Mouse (Mus musculus): ENCODE data around the gene Scd1.
"Not testable (repeated sequence)": the region's sequence is repeated elsewhere in the genome, so short reads cannot be mapped to it uniquely, and the experiment has no call there.

Gene Scd1

DNA sequence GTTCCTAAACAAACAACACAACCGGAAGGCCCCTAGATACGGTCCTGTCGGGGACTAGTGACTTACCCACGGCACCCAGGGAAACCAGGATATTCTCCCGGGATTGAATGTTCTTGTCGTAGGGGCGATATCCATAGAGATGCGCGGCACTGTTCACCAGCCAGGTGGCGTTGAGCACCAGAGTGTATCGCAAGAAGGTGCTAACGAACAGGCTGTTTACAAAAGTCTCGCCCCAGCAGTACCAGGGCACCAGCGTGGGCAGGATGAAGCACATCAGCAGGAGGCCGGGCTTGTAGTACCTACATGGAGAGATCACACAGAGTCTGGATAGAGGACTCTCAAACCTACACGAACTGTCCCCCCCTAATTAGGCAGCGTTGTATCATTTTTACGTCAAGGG lies 7.6 kb downstream of the Scd1 start:
- DNase-seq (ENCODE audit: low spot score in 2 of 2), result no peak

DNA sequence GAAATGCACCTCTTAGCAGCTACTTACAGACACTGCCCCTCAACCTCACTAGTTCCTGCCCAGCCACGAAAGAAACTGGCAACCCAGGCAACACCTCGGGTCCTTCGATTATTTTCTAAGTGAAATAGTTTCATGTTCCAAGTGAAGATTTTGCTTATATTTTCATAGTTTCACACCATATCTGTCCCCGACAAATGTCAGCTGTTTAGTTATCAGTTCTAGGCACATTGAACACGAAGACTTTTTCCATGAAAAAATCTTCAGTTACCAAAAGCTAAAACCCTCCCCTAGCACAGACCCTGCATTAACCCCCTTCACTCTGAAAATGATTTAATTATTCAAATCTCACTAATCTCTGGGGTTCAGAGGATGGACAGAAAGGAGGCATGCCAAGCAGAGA lies 10.9 kb downstream of the Scd1 start:
- no peak for DNase-seq (ENCODE audit: low spot score in 2 of 2)

DNA sequence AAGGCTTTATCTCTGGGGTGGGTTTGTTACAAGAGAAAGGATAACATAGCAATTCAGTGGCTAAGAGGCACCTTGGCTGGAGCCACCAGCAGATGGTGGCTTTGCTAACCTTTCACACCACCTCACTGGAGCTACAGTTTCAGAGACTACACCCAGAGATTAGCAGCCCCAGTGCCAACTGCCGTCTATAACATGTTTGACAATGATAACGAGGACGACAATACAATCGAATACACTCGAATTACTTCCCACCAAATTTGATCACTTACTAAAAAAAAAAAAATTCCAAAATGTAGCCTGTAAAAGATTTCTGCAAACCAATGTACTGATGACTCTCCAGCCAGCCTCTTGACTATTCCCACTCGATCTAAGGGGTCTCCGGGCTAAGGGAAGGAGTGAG lies 12.7 kb downstream of the Scd1 start:
- no peak for DNase-seq (ENCODE audit: low spot score in 2 of 2)

DNA sequence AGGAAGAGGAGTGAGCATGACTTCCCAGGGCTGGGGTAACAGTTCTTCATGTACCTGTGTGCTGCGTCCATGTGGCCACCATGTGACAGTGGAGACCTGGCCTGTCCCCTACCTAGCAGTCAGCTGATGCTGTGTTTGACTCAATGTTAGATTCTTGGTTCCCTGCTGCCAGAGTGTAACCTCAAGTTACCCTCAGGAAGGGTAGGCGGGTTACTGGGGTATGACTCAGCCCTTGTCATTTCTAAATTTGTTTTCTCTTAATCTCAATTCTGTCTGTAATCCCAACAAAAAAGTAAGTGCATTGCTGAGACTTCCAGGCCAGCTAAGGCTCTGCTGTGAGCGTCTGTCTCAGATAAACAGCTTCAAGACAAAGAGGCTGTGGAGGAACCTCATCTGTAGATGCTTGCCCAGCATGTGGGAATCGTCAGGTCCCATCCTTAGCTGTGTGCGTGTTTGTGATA lies 13.7 kb downstream of the Scd1 start:
- no peak for DNase-seq (ENCODE audit: low spot score in 2 of 2)

DNA sequence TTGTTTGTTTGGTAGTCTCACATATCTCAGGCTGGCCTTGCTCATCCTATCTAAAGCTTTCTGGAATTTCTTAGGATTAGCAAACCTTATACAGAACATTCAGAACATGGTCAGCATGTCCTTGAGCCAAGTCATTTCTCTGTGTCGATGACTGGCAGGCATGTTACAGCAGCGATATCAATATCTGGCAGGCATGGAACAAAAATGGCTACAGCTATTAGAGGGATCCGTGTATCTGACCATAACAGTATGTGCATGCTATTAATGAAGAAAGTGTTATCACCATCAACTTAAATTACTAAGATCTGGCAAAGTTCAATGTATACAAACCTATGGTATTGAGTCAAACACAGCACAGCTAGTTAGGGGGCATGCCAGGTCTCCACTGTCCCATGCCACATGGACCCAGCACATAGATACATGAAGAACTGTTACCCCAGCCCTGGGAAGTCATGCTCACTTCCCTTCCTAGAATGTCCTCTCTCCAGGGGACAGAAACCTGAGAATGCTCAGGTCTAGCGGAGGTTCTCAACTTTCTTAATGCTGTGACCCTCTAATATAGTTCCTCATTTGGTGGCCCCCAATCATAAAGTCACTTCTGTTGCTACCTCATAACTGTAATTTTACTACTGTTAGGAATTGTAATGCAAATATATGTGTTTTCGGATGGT lies 15.2 kb downstream of the Scd1 start:
- DNase-seq (ENCODE audit: low spot score in 2 of 2), result no peak

DNA sequence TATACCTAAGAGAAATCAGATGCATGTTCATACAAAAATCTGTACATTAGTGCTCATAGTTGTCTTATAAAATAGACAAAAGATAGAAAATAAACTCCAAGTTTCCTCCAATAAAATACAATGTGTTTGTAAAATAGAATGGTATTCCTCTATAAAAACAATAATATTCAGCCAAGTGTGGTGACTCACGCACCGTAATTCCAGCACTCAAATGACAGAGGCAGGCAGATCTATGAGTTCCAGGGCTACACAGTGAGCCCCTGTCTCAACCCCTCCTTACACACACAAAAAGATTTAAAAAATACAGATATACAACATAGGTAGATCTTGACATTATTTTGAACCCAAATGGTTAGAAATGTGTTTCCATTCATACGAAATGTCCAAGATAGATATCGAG lies 15.8 kb downstream of the Scd1 start:
- DNase-seq (ENCODE audit: low spot score in 2 of 2), result no peak

DNA sequence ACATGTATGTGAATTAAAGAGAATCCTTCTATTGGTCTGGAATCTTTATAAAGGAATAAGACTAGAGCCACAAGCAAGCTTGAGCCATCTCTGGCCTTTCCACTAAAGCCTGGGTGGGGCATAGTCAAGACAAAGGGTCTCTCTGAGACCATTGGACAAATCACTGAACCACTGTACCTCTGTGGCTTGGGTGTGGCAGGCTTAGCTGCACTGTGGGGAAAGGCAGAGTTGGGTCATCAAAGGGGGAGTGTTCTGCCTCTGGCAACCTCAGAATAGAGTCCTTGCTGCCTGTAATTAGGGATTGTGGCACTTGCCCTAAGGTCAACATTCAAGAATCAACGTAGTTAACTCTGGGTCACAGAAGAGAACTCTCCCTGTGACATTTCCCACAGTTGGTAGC lies 18.2 kb downstream of the Scd1 start:
- DNase-seq (ENCODE audit: low spot score in 2 of 2), result no peak

DNA sequence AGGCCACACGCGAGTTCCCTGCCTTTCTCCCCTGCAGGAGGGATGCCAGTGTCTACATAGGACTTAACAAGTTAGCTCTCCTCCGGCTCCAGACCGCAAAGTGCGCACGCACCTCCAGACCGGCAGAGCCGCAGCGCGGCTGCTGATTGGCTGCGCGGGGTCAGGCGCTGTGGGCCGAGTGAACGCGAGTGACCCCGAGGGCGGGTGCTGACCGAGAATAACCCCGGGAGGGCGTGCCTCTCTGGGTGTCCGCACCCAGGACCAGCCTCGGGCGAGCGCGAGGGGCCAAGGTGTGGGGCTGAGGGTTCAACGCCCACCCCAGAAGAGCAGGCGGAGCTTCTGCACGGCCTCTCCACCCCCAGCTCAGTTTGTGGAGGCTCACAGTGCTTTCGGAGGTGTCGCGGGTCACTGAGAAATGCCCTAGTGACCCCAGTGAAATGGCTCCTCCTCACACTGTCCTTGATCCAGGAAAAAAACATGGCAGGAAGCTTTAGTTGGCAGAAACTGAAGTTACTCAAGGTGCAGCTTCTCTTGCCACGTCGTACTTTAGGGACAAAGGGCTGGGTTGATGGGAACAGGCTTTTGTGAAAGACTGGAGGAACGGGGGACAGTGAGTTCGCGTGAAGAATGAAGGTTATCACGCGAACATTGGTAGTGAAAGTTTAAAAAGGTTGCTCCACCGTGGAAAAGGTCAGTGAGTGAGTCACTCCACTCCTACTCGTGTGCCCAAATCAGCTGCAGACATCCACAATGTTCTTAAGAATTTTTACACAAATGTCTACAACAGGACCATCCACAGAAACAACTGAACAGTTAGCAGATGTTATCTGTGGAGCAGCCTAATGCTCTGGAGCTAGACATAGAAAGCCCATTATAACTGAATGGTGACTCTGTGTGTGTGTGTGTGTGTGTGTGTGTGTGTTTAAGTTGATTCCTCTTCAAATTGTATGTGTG lies 18.9 kb downstream of the Scd1 start:
- DNase-seq (ENCODE audit: low spot score in 2 of 2), result peak; percentile 71 to 88

DNA sequence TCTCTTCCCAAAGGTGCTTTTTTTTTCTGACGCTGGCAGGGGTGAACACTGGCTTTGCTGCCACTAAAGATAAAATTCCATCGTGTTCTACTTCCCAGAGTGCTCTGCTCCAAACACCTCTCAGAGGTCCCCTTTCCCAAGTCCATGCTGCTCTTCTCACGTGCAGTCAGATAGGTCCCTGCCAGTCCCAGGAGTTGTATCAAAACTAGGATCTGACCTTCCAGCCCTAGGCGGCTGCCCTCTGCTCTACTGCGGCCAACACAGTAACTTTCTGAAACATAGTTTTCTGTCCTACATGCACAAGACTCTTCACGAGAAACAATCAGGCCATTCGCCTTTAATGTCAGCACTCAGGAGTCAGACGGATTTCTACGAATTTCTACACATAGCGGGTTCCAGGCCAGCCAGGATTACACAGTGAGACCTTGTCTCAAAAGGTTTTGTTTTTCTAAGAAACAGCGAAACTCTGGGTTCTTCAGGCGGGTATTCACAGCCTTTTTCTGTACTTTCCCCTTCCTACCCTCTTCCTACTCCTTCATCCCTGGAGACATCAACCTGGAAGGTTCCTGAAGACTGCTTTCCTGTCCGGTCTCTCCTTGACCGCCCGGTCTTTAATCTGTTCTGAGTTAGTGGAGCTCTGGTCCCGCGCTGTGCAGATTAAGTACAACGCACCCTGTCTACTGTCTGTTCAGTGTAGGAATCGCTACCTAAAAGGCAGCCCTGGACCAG lies 19.8 kb downstream of the Scd1 start:
- DNase-seq (ENCODE audit: low spot score in 2 of 2), result no peak

DNA sequence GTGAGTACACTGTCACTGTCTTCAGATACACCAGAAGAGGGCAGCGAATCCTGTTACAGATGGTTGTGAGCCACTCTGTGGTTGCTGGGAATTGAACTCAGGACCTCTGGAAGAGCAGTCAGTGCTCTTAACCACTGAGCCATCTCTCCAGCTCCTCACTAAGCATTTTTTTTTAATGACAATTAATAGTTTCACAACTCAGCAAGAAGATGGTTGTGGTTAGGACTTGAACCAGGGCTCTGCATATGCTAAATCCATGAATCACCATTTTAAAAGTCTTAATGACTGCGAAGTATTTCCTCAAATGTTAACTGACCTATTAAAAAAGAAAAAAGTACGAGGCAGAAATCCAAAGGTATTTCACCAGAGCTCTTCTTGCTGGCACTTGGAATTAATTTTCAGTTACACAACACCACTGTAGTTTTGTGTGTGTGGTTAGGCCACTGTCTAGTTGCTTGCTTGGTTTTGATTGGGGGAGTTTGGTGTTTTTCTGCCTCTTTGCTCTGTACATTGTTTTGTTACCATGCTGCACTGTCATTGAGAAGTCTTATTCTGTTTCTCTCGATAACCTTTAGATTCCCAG lies 20.5 kb downstream of the Scd1 start:
- DNase-seq (ENCODE audit: low spot score in 2 of 2), result no peak

DNA sequence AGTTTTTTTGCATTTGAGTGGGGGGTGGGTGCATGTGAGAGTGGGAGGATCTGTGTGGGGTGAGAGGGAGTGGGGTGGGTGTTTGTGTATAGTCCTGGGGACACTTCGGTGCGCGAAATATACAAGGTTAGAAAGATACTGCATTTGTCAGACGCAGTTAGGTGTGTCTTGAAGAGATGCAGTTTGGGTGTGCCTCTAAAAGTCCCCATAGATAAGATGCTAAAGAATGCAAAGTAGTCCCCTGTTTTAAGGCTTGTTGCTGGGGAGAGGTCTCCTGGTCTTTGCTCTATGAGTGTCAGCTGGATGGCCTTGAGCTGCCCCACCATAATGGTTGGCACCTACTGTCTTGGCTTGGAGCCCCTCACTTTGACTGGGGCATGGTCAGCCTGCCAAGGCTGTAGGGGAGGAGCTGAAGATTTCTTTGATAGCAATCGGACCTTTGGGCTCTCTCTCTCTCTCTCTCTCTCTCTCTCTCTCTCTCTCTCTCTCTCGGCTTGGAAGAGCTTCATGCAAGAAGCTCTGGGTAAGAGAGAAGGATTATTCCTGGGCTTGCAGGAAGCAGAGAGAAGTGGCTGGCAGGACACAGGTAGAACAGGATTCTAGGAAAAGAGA lies 21.7 kb downstream of the Scd1 start:
- no peak for DNase-seq (ENCODE audit: low spot score in 2 of 2)

DNA sequence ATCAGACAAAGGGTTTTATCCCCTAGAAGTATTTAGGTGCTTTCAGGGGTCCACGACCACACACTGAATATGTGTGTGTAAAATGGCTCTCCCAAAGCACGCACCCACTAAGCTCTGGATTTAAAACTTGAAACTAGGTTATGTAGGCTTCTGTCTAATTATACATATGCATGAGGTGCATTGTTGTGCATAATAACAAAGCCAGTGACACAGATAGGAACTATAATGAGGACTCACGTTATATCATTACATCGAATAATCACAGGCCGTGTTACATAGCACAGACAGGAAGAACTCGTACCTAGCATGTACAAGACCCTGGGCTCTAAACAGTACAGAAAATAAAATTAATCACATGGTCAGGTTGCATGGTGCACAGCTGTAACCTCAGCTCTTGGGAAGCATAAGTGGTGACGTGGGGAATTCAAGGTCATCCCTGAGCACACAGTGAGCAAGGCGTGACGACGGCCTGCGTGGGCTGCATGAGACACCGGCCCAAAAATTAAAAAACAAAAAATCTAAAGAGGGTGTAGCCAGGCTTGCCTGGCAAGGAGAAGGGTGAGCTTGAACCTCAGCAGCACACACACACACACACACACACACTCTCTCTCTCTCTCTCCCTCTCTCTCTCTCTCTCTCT lies 24.9 kb downstream of the Scd1 start:
- no peak for DNase-seq (ENCODE audit: low spot score in 2 of 2)

DNA sequence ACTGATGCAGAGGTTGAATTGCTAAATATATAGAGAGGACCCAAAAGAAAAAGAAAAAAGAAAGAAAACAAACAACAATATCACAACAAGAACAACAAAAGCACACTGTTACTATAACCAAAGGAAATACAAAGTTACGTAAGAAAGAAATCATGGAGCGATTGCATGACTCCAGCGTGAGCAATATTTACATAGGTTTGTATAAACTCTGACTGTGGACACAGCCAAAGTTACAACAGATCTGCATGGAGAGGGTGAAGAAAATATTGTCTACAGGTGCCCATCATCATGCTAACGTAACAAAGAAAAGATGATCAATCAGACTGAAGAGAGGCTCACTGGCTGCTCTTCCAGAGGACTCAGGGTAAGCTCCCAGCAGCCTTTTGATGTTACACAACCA lies 27.6 kb downstream of the Scd1 start:
- no peak for DNase-seq (ENCODE audit: low spot score in 2 of 2)

DNA sequence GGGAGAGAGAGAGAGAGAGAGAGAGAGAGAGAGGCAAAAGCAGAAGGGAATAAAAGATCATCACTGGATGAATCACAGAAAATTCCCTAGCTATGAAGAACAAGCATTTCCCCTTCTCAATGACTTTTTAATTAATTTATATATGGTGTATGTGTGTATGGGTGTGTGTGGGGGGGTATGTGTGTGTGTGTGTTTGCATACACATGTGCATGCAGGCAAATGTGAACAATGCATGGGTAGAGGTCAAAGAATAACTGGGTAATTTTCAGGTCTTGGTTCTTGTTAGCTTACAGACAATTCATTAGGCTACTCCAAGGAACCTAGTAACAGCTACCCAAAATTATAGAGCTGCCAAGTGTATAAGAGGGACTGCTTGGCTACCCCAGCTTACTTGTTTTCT lies 28.6 kb downstream of the Scd1 start:
- no peak for DNase-seq (ENCODE audit: low spot score in 2 of 2)

DNA sequence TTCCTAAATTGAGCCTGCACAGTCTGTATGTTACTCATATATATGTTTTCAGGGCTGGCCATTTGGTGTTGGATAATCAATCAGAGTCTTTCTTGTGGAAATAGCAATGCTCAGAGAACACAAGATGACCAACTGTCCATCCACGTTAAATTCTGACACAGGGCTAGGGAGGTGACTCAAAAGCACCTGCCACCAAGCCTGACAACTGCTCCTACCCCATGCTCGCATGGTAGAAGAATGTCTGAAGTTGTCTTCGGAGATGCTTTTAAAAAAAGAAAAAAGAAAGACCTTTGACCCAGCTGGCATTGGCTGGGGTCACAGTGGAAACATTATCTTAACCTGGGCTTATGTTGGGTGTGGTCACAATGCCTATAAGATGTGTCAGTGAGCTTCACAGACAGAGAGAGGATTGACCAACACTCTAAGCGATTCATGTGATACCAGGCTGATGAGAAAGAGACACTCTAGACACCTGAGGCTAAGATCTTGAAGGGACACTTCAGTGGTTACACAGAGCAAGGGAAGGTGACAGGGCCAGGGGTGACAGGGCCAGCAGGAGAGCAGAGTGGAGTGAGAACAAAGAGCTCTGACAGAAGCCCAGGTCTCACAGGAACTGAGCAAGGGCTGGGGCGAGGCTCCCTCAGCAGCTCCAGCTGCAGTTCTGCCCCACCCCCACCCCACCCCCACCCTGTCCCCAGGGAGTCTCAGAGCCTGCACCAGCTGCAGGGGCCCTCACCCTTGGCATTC lies 29.9 kb downstream of the Scd1 start:
- DNase-seq (ENCODE audit: low spot score in 2 of 2), result no peak

DNA sequence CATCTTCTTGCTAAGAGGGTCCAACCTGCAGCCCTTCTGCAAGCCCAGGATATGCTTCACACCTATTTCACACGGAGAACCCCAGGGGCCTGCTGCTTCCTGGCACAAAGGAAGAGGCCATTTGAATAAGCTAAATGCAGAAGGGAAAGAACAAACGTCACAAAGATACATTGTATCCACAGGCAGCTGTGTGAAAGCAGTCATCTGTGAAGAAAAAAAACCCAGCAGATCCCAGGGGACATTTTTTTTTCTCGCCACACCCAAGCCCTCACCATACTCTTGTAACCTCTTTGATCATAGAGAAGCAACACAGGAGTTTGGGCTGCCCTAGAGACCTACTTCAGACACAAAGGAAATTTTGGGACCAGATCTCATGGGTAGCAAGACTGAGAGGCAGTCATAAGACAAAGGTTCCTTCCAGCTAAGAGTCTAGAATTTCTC lies 31.1 kb downstream of the Scd1 start:
- DNase-seq (ENCODE audit: low spot score in 2 of 2), result no peak

DNA sequence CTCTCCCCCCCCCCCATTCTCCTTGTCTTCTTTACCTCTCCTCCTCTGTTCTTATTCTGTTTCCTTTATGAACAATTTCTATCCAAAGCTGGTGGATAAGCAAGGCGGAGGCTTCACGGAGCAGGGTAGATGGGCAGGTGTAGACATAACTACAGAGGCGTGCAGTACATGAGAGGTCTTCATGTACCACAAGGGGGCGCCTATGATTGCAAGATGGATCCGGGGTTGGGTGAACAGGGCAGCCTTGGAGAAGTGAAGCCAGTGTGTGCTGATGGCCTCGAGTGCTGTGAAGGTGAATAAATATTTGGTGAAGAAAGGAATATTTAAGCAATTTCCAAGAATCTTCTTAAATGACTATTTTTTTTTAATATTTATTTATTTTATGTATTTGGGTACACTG lies 34.7 kb downstream of the Scd1 start:
- DNase-seq (ENCODE audit: low spot score in 2 of 2), result peak; percentile 43 to 69

DNA sequence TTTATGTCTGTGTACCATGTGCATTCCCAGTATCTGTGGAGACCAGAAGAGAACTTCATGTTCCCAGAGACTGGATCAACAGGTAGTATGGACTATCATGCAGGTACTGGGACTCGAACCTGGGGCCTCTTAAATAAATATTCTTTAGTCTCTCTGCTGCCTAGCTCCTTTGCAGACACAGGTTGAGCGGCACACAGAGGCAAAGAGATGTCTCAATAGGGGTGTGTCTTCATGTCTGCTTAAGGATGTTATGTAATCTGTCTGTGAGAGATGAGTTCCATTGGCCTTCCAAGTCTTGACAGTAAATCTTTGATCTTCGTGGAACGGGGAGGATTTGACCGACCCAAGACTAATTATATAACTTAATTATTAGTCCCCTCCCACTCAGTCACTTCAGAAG lies 37.4 kb downstream of the Scd1 start:
- no peak for DNase-seq (ENCODE audit: low spot score in 2 of 2)

DNA sequence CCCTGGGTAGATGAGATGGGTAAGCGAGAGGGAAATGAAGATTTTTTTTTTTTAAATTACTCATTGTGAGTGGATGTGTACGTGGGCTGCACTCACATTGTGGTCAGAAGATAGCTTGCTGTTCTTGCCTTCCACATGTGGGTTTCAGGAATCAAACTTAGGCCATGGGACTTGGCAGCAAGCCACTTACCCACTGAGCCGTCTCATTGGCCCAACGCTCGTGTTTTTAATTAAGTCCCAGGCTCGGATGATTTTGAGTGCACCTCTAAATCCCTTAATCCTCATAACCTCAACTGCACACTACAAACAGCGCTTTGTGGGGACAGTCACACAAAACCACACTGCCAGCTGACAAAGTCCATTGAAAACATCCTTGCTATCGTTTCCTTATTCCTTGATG lies 38.3 kb downstream of the Scd1 start:
- no peak for DNase-seq (ENCODE audit: low spot score in 2 of 2)

DNA sequence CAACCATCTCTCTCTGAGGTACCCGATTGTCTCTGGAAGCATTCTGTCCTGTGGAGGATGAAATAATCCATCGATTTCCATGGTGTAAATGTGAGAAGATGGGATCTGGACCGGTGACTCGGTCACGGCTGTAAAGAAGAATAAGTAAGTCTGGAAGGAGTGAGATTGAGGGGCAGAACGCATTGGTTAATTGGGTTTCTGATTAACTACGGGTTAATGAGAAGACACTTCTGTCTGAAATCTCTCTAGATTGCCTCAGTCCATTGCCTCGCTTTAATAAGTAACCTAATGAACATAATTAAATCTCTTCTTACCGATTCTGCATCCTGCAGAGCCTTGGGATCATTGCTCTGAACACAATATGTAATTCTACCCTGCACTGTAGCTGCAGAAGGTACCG lies 40.6 kb downstream of the Scd1 start:
- not testable (repeated sequence) for DNase-seq (ENCODE audit: low spot score in 2 of 2)

All from cerebellum, postnatal 4 days (tissue).